Mouse (Mus musculus) ovary, postnatal 10 days (tissue): ENCODE results near the gene 5830473C10Rik.
"Not testable (repeated sequence)": the region's sequence is repeated elsewhere in the genome, so short reads cannot be mapped to it uniquely, and the experiment has no call there.

Experiments used
- DNase-seq: peaks from one replicate; pipeline ENCODE4 v3.0.0; 2022; ENCODE audit warnings: low spot score

5830473C10Rik gene

GRCm38 (mm10) chr5:90594945-90595344, 34.0 kb downstream of the 5830473C10Rik start:
- DNase-seq = no peak

DNA sequence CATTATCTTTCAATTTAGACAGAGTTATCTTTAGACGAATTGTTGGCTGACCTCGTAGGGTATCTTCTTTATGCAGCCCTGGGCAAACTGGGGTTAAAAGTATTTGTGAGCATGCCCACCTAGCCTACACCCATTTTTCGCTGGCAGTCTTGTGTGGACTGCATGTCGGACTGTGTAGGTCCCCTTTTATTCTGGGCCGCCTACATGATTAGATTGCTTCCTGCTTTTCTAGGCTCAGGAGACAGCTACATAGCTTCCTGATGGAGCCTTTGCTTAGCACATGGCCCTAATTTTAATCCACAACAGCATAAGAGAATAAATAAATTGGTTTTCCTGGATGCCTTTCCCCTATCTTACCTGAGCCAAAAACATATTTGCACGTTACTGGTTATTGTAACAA, 35.2 kb downstream of the 5830473C10Rik start:
- no peak for DNase-seq

DNA sequence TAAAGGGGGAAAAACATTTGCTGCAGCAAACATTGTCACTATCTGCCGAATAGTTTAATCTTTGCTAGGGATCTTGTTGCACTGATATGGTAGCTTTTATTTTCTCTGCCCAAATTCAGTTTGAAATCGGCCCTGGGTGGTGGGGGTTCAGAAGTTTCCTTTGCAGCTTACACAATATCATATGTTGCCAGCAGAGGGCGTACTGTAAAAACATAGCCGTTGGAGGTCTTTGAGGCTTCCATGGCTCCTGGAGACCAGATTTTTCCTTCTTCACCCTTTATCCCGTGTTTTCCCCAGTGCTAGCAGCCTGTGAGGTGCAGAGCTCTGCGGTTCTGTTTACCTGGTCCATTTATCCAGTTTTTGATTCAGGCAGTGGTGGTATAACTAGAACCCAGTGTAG, 40.6 kb downstream of the 5830473C10Rik start:
- DNase-seq = no peak

- DNase-seq = no peak
Observed at GRCm38 (mm10) chr5:90603407-90603923, 42.6 kb downstream of the 5830473C10Rik start.

DNA sequence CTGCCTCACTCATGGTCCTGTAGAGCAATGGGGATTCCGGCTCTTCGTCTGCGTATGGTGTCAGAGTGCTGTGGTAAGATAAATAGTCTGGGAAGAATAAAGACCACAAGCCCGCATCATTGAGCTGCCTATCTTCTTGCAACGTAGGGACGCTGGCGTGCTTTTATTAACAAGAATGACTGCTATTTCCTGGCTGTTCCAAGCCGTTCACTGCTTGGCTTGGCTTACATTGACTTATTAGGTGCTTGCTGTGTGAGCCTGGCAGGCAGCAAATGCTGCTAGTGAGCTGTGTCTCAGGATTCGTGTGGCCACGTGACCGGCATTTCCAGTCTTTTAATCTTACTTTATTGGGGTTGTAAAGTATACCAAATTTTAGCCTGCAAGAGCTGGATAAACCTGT, 48.0 kb downstream of the 5830473C10Rik start:
- no peak for DNase-seq

GRCm38 (mm10) chr5:90611388-90611787, 50.5 kb downstream of the 5830473C10Rik start:
- no peak for DNase-seq

- DNase-seq = no peak
Observed at GRCm38 (mm10) chr5:90611996-90612611, 51.2 kb downstream of the 5830473C10Rik start.

GRCm38 (mm10) chr5:90612751-90613150, 51.8 kb downstream of the 5830473C10Rik start:
- DNase-seq = not testable (repeated sequence)

GRCm38 (mm10) chr5:90617859-90618258, 57.0 kb downstream of the 5830473C10Rik start:
- no peak for DNase-seq

DNA sequence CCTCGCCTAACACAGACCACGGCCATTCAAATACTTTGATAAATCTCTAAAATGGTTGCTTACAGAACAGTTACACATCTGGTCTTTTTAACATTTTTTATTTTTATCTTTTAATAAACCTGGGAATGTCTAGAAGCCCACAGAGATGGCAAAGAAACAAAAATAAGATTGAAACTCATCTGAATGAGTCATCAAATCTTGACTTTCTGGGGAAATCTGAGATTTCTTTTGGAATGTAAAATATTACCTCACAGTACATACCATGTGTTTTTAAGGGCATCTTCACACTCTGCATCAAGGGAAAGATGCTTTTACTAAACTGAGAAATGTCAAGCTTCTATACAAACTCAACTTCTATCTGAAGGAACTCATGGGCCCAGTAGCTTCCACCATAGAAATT, 60.4 kb downstream of the 5830473C10Rik start:
- DNase-seq = no peak

- no peak for DNase-seq
Observed at GRCm38 (mm10) chr5:90621726-90622125, 60.8 kb downstream of the 5830473C10Rik start.

DNA sequence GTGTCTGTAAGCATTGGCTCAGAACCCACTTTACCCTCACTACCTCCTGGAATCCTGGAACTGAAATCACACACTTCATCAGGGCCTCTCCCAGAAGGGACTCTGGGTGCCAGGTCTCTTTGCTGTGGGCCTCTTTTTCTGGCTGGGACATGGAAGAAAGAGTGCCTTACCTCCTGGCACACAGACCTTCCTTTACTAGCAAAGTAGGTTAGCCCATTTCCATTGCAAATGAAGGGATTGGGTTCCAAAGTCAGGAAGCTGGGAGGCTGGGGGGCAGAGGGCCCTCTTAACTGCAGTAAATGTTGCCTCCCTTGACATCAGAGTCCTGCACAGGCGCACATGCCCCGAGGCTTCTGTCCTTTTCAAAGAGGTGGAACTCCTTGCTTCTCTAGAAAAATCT, 62.3 kb downstream of the 5830473C10Rik start:
- DNase-seq = no peak

DNA sequence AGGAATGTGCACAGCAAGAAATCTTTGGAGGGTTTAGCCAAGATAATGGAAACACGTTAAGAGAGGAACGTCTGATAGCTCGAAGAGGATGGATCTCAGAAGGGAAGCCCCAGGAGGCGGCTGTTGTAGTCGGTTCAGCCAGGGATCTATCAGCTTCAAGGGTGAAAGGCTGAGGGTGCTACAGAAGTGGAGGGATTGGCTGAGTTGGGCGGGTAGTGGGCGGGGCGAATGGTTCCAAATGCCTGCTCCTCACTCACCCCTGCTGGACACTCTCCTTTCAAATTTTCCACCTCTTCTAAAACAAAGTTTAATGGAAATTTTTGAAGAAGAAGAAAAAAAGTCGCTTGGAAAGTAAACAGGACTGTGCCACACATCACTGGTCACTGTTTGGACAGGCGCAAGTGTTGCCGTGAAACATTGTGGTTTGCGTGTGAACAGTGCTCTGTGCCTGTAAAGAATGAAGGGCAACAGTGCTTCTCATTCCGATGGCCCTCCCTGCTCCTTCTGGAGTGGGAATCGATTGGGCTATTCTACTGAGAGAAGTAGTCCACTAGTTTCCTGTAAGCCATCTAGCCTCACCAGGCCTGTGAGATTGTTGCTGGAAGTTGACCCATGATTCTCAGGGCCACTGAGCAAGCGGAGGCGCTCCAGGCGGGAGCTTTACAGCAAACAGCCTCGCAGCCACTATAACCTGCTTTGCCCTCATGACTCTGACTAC, 64.0 kb downstream of the 5830473C10Rik start:
- DNase-seq = no peak

- no peak for DNase-seq
Observed at GRCm38 (mm10) chr5:90627423-90627822, 66.5 kb downstream of the 5830473C10Rik start.

DNA sequence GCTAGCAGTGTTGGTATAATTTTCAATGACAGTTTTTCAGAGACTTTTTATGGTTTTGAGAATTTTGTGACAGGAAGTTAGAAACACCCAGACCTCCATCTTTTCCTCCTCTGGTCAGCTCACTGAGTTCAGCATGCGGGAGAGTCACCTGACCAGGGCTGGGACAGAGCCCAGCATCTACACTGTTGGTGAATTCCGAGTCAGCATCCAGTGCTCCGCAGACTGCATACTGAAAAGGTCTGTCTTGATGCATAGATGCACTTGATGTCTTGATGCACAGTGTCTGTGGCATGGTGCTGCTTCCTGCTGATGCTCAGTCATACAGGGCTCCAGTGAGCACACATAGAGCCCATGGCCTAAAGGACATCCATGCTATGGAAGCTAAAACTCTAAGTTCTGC, 67.1 kb downstream of the 5830473C10Rik start:
- no peak for DNase-seq

DNA sequence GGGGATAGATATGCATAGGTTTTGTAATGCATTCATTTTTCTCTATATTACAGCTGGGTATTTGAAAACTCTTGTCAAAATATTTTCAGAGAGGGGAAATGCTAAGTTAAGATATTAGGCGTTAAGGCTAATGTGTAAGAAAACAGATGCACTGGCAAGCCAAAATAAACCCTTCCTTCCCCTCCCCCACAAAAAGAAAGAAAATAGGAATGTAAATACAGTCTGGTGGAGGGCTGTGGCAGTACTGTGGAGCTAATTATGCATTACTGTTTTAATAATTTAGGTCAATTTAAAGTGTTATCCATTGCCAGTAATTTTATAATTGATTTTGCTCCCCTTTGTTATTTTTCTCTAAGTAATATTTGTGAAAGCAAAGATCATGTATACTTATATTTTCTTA, 67.6 kb downstream of the 5830473C10Rik start:
- no peak for DNase-seq

GRCm38 (mm10) chr5:90634885-90635284, 74.0 kb downstream of the 5830473C10Rik start:
- no peak for DNase-seq

GRCm38 (mm10) chr5:90640286-90641217, 79.6 kb downstream of the 5830473C10Rik start, which contains the start of gene Rassf6:
Gene Rassf6 (minus strand): TSS chr5:90640657.
- DNase-seq = no peak

- DNase-seq = no peak
Observed at GRCm38 (mm10) chr5:90641218-90641610, 80.3 kb downstream of the 5830473C10Rik start.

- no peak for DNase-seq
Observed at GRCm38 (mm10) chr5:90645579-90645978, 84.7 kb downstream of the 5830473C10Rik start.

DNA sequence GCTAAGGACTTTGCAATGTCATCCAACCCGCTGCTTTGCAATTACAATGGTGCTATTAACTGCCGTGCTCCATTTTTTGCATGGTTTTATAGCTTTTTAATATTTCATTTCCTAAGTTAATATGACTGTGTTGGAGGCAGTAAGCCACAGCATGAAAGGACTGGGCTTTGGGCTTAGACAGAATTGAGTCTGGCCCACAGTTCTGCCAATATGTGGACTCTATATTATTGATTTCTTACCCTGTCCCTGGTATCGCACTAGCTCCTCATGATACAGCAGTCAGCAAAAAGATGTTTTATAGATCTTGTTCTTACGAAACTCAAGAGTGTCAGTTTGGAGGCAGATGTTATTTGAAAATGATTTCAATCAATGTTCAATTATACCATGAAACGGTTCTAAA, 85.5 kb downstream of the 5830473C10Rik start:
- DNase-seq = no peak
